Mouse (Mus musculus): ENCODE measurements at regions not wholly inside any gene's neighbourhood (a gene's known extent, or its start where the extent isn't known, plus 50 kb on each side); places are given as distances from the start of the nearest gene placed in this dataset.
"Not testable (repeated sequence)": the region's sequence is repeated elsewhere in the genome, so short reads cannot be mapped to it uniquely, and the experiment has no call there.

GRCm38 (mm10) chr10:19505174-19505573 is 86.6 kb upstream of the Ifngr1 start:
- Histone ChIP-seq H3K9ac (replicated peaks; ENCODE audit: low read length) (no peak overlapping the region), H3K36me3 (ENCODE audit: insufficient read depth, low read length) (no peaks in the 10 kb centered on the region), H3K4me3 (ENCODE audit: low read length) (no peak overlapping the region), H3K27me3 (ENCODE audit: insufficient read depth, low read length) (no peaks in the 10 kb centered on the region), H3K9me3 (ENCODE audit: low read length) (no peaks in the 10 kb centered on the region), H3K27ac (no peak overlapping the region), H3K4me2 (ENCODE audit: low read depth, low read length) (no peak overlapping the region), H3K4me1 (ENCODE audit: insufficient read depth, low read length) (no peaks in the 10 kb centered on the region)
- no peak for DNase-seq (ENCODE audit: low spot score)
- no peak for TF ChIP-seq CTCF (IDR thresholded peaks at IDR 0.05; ENCODE audit: low read depth)
- 100% methylated on average over 1 of the region's 1 CpGs for WGBS
- no peak for ATAC-seq

- TF ChIP-seq CTCF (IDR thresholded peaks at IDR 0.05; ENCODE audit: low read depth): no peak
- no peak for DNase-seq (ENCODE audit: low spot score)
- Histone ChIP-seq H3K9me3 (ENCODE audit: low read length) (no peaks in the 10 kb centered on the region), H3K4me1 (ENCODE audit: insufficient read depth, low read length) (no peaks in the 10 kb centered on the region), H3K27me3 (ENCODE audit: insufficient read depth, low read length) (no peaks in the 10 kb centered on the region), H3K9ac (replicated peaks; ENCODE audit: low read length) (no peak overlapping the region), H3K4me2 (ENCODE audit: low read depth, low read length) (no peak overlapping the region), H3K4me3 (ENCODE audit: low read length) (no peak overlapping the region), H3K36me3 (ENCODE audit: insufficient read depth, low read length) (no peaks in the 10 kb centered on the region), H3K27ac (no peak overlapping the region)
- 65% methylated on average over 6 of the region's 6 CpGs for WGBS
- ATAC-seq: no peak
Measured at GRCm38 (mm10) chr10:19505979-19506378, 85.8 kb upstream of the Ifngr1 start.

GRCm38 (mm10) chr10:19506434-19506833 is 85.3 kb upstream of the Ifngr1 start:
- Histone ChIP-seq H3K9me3 (ENCODE audit: low read length) (no peaks in the 10 kb centered on the region), H3K9ac (replicated peaks; ENCODE audit: low read length) (no peak overlapping the region), H3K27me3 (ENCODE audit: insufficient read depth, low read length) (no peaks in the 10 kb centered on the region), H3K4me3 (ENCODE audit: low read length) (no peak overlapping the region), H3K36me3 (ENCODE audit: insufficient read depth, low read length) (no peaks in the 10 kb centered on the region), H3K4me1 (ENCODE audit: insufficient read depth, low read length) (no peaks in the 10 kb centered on the region), H3K27ac (no peak overlapping the region), H3K4me2 (ENCODE audit: low read depth, low read length) (no peak overlapping the region)
- TF ChIP-seq CTCF (IDR thresholded peaks at IDR 0.05; ENCODE audit: low read depth): no peak
- ATAC-seq (no peak), DNase-seq (ENCODE audit: low spot score) (no peak)

- H3K9me3 ChIP-seq (ENCODE audit: low read length): no peaks in the 10 kb centered on the region
- no peaks in the 10 kb centered on the region for H3K27me3 ChIP-seq (ENCODE audit: insufficient read depth, low read length)
- H3K4me1 ChIP-seq (ENCODE audit: insufficient read depth, low read length): no peaks in the 10 kb centered on the region
- ATAC-seq (no peak), DNase-seq (ENCODE audit: low spot score) (no peak)
- WGBS: 60% methylated on average over 5 of the region's 5 CpGs
- H3K9ac ChIP-seq (replicated peaks; ENCODE audit: low read length): no peak overlapping the region
- H3K36me3 ChIP-seq (ENCODE audit: insufficient read depth, low read length): no peaks in the 10 kb centered on the region
- no peak overlapping the region for H3K27ac ChIP-seq
- no peak overlapping the region for H3K4me2 ChIP-seq (ENCODE audit: low read depth, low read length)
- no peak overlapping the region for H3K4me3 ChIP-seq (ENCODE audit: low read length)
- TF ChIP-seq CTCF (IDR thresholded peaks at IDR 0.05; ENCODE audit: low read depth): no peak
Measured at GRCm38 (mm10) chr10:19508221-19508745, 83.5 kb upstream of the Ifngr1 start.

- no peak for DNase-seq (ENCODE audit: low spot score)
- Histone ChIP-seq H3K9ac (replicated peaks; ENCODE audit: low read length) (no peak overlapping the region), H3K9me3 (ENCODE audit: low read length) (no peaks in the 10 kb centered on the region), H3K27me3 (ENCODE audit: insufficient read depth, low read length) (no peaks in the 10 kb centered on the region), H3K36me3 (ENCODE audit: insufficient read depth, low read length) (no peaks in the 10 kb centered on the region), H3K4me2 (ENCODE audit: low read depth, low read length) (no peak overlapping the region), H3K4me1 (ENCODE audit: insufficient read depth, low read length) (no peaks in the 10 kb centered on the region), H3K27ac (no peak overlapping the region), H3K4me3 (ENCODE audit: low read length) (no peak overlapping the region)
- 39% methylated on average over 10 of the region's 10 CpGs for WGBS
- ATAC-seq: no peak
- no peak for TF ChIP-seq CTCF (IDR thresholded peaks at IDR 0.05; ENCODE audit: low read depth)
Measured at GRCm38 (mm10) chr10:19510047-19510446, 81.7 kb upstream of the Ifngr1 start.

- not testable (repeated sequence) for H3K4me3 ChIP-seq (ENCODE audit: low read length); H3K27ac ChIP-seq; DNase-seq (ENCODE audit: low spot score); H3K4me2 ChIP-seq (ENCODE audit: low read depth, low read length); ATAC-seq; H3K4me1 ChIP-seq (ENCODE audit: insufficient read depth, low read length); H3K9me3 ChIP-seq (ENCODE audit: low read length); H3K9ac ChIP-seq (replicated peaks; ENCODE audit: low read length); H3K36me3 ChIP-seq (ENCODE audit: insufficient read depth, low read length); H3K27me3 ChIP-seq (ENCODE audit: insufficient read depth, low read length)
Measured at GRCm38 (mm10) chr10:19514366-19514765, 77.4 kb upstream of the Ifngr1 start.

- H3K4me2 ChIP-seq (ENCODE audit: low read depth, low read length): no peak overlapping the region
- no peaks in the 10 kb centered on the region for H3K36me3 ChIP-seq (ENCODE audit: insufficient read depth, low read length)
- H3K9me3 ChIP-seq (ENCODE audit: low read length): no peaks in the 10 kb centered on the region
- ATAC-seq (no peak), DNase-seq (ENCODE audit: low spot score) (no peak)
- H3K27me3 ChIP-seq (ENCODE audit: insufficient read depth, low read length): no peaks in the 10 kb centered on the region
- TF ChIP-seq CTCF (IDR thresholded peaks at IDR 0.05; ENCODE audit: low read depth): no peak
- H3K9ac ChIP-seq (replicated peaks; ENCODE audit: low read length): no peak overlapping the region
- H3K4me3 ChIP-seq (ENCODE audit: low read length): no peak overlapping the region
- no peaks in the 10 kb centered on the region for H3K4me1 ChIP-seq (ENCODE audit: insufficient read depth, low read length)
- no peak overlapping the region for H3K27ac ChIP-seq
- 95% methylated on average over 2 of the region's 2 CpGs for WGBS
Measured at GRCm38 (mm10) chr10:19514837-19515236, 76.9 kb upstream of the Ifngr1 start.
